Mouse (Mus musculus): ENCODE results near the gene Yrdc. TPM values are rescaled to one million over a fixed set of nuclear protein-coding genes. Genes with fewer than 3 reads are reported as not detected.

Yrdc gene
- polyA plus RNA-seq (2012) = 21.5 and 26.6 TPM in 2 replicates

GRCm38 (mm10) chr4:124850261-124850913, at the start of gene Yrdc:
Gene Yrdc, plus strand, starts transcription at chr4:124850679.

GRCm38 (mm10) chr4:124801552-124802308, 48.7 kb upstream of the Yrdc start, which contains the start of gene Mtf1:
Gene Mtf1, plus strand, starts transcription at chr4:124802104.

GRCm38 (mm10) chr4:124850933-124851658, 617 bp downstream of the Yrdc start, which contains the start of gene 1110065P20Rik:
Gene 1110065P20Rik, minus strand, starts transcription at chr4:124851196.

GRCm38 (mm10) chr4:124861283-124862188, 11.1 kb downstream of the Yrdc start, which contains the start of gene Maneal:
Gene Maneal, minus strand, starts transcription at chr4:124862171.

GRCm38 (mm10) chr4:124880599-124880998, 30.1 kb downstream of the Yrdc start, which contains the start of gene Epha10:
Gene Epha10, plus strand, starts transcription at chr4:124880899.

Other genes with a start within 250 kb of the Yrdc start
- gene 3100002H09Rik, start 239.9 kb upstream of the Yrdc start, polyA plus RNA-seq (2012) = not detected in 2 replicates
- 0.78 and 1.6 TPM in 2 replicates for gene Pou3f1, start 193.9 kb upstream of the Yrdc start, polyA plus RNA-seq (2012)
- gene Utp11, start 157.1 kb upstream of the Yrdc start, polyA plus RNA-seq (2012) = 14.8 and 16.0 TPM in 2 replicates
- gene Fhl3, start 150.0 kb upstream of the Yrdc start, polyA plus RNA-seq (2012) = 11.6 and 18.3 TPM in 2 replicates
- 34.1 and 42.5 TPM in 2 replicates for gene Sf3a3, start 135.9 kb upstream of the Yrdc start, polyA plus RNA-seq (2012)
- 15.0 and 25.5 TPM in 2 replicates for gene Inpp5b, start 108.8 kb upstream of the Yrdc start, polyA plus RNA-seq (2012)
- 15.6 and 16.6 TPM in 2 replicates for gene Mtf1, start 48.6 kb upstream of the Yrdc start, polyA plus RNA-seq (2012)
- gene 1110065P20Rik, start 517 bp downstream of the Yrdc start, polyA plus RNA-seq (2012) = 19.1 and 21.9 TPM in 2 replicates
- 0.03 and 0.14 TPM in 2 replicates for gene Maneal, start 11.5 kb downstream of the Yrdc start, polyA plus RNA-seq (2012)
- not detected in 2 replicates for gene Epha10, start 30.2 kb downstream of the Yrdc start, polyA plus RNA-seq (2012)
- gene 9930104L06Rik, start 86.4 kb downstream of the Yrdc start, polyA plus RNA-seq (2012) = 2.3 and 2.9 TPM in 2 replicates
- gene Cdca8, start 88.6 kb downstream of the Yrdc start, polyA plus RNA-seq (2012) = 83.2 and 92.9 TPM in 2 replicates
- 4.2 and 4.8 TPM in 2 replicates for gene Rspo1, start 135.8 kb downstream of the Yrdc start, polyA plus RNA-seq (2012)
- 59.0 and 68.2 TPM in 2 replicates for gene Gnl2, start 165.9 kb downstream of the Yrdc start, polyA plus RNA-seq (2012)
- gene Dnali1, start 215.0 kb downstream of the Yrdc start, polyA plus RNA-seq (2012) = not detected in 2 replicates
- 26.4 and 36.3 TPM in 2 replicates for gene Snip1, start 216.0 kb downstream of the Yrdc start, polyA plus RNA-seq (2012)
- 93.8 and 136 TPM in 2 replicates for gene Meaf6, start 234.5 kb downstream of the Yrdc start, polyA plus RNA-seq (2012)

Data from megakaryocyte-erythroid progenitor cell, adult 5 weeks (primary cell).